Mouse (Mus musculus): ENCODE data around the gene Herc6.

Gene Herc6

GRCm38 (mm10) chr6:57571587-57571986 is 9.2 kb upstream of the Herc6 start:
- no peak for DNase-seq (ENCODE audit: low spot score in 2 of 2)

- no peak for DNase-seq (ENCODE audit: low spot score in 2 of 2)
Observed at GRCm38 (mm10) chr6:57581595-57581994, 795 bp downstream of the Herc6 start.

- DNase-seq (ENCODE audit: low spot score in 2 of 2), result peak; percentile 42 to 54
Observed at GRCm38 (mm10) chr6:57582356-57582755, 1.6 kb downstream of the Herc6 start.

- no peak for DNase-seq (ENCODE audit: low spot score in 2 of 2)
Observed at GRCm38 (mm10) chr6:57605546-57606307, 24.9 kb downstream of the Herc6 start.

GRCm38 (mm10) chr6:57607999-57608398 is 27.2 kb downstream of the Herc6 start:
- no peak for DNase-seq (ENCODE audit: low spot score in 2 of 2)

DNA sequence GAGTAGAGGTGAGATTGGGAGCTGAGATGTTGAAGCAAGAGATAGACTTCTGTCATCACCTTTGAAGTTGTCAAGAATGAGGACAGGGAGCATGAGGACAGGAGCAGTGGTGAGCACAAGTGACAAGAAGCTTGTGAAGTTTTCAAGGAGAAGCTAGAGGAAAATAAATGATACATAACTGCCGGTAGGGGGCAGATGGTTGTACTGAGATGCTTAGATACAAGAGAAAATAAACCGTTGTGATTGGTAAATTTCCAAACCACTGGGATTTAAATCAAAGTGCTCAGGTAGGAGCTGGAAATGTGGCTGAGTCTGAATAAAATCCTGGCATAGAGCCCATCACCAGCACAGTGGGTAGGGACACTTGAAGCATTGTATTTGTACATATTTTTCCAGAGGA is 28.8 kb downstream of the Herc6 start:
- no peak for DNase-seq (ENCODE audit: low spot score in 2 of 2)

- no peak for DNase-seq (ENCODE audit: low spot score in 2 of 2)
Observed at GRCm38 (mm10) chr6:57615788-57616187, 35.0 kb downstream of the Herc6 start.

- no peak for DNase-seq (ENCODE audit: low spot score in 2 of 2)
Observed at GRCm38 (mm10) chr6:57639531-57639930, 58.7 kb downstream of the Herc6 start.

GRCm38 (mm10) chr6:57641789-57642188 is 61.0 kb downstream of the Herc6 start:
- DNase-seq (ENCODE audit: low spot score in 2 of 2), result peak; percentile 51 to 69

DNA sequence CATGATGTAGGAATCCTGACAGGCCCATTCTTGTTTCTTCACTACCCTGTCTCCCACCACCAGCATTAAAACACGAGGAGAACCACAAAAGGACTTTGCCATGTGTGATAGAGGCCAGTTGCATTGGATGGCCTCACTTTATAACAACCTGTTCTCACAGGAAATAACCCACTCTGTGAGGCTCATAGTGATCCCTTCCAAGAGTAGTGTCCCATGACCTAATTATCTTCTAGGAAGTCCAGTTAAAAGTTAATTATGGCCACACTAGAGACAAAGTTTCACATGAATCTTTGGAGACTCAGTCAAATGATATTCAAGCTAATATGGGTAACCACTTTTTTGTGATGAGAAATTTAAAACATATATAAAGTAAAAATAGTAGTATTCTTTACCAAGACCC is 66.5 kb downstream of the Herc6 start:
- DNase-seq (ENCODE audit: low spot score in 2 of 2), result no peak

DNA sequence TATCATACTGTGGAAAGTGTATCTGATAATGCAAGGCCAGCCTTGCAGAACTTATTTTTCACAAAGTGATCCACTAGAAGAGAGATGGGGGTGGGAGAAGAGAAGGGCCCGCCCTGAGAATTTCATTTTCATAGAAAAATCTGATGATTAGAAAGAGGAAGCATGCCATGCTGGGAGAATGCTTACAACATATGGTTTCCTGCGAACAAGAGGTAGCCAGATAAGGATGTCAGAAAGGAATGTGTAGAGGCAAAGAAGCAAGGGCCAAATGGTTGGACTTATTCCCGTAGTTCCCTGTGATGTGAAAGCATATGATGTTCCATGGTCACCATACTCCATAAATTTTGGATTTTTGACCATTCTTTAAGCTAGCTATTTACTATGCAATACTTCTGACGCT is 80.5 kb downstream of the Herc6 start:
- no peak for DNase-seq (ENCODE audit: low spot score in 2 of 2)

DNA sequence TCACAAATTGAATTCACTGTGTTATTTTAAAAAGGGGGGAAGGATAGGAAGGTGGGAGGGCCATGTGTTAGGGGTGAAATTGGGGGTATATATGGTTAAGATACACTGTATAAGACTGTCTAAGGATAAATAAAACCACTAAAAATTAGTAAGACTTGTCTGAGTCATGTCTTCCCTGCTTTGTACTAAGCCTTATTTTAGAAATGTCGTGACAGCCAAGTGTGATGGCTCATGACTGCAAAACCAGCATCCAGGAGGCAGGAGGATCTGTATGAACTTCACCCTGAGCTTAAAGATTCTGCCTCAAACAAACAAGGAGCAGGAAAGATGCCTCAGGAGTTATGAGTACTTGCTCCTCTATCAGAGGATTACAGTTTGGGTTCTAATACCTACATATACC is 103.4 kb downstream of the Herc6 start:
- no peak for DNase-seq (ENCODE audit: low spot score in 2 of 2)

- DNase-seq (ENCODE audit: low spot score in 2 of 2), result peak; percentile 74 to 80
Observed at GRCm38 (mm10) chr6:57691467-57692261, 110.9 kb downstream of the Herc6 start, which contains the start of gene Pyurf. TSS of gene Pyurf (minus strand) at chr6:57692078.

GRCm38 (mm10) chr6:57693116-57693515 is 112.3 kb downstream of the Herc6 start:
- no peak for DNase-seq (ENCODE audit: low spot score in 2 of 2)

- no peak for DNase-seq (ENCODE audit: low spot score in 2 of 2)
Observed at GRCm38 (mm10) chr6:57701686-57702085, 120.9 kb downstream of the Herc6 start.

DNA sequence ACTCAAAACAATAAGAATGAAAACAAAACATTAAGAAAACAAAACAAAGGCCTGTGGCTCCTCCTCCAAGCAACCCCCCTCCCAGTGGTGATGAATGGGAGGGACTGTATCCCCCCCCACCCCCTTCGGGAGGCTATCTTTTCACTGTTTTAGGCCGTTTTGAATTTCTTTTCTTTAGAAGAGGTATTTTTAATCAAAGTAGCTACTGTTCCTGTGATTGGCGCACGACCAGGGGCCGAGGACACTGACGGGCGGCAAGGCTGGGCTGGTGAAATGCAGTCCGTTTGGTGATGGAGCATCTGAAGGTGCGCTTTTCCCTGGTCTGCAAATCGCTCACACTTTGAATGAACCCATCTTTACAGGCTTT is 121.6 kb downstream of the Herc6 start, which contains the start of gene Lancl2:
TSS of gene Lancl2 (plus strand) at position 165 of the 367 bp plus-strand sequence.
- peak in 1 of 2 experiments; percentile 7 for DNase-seq (ENCODE audit: low spot score in 2 of 2)

DNA sequence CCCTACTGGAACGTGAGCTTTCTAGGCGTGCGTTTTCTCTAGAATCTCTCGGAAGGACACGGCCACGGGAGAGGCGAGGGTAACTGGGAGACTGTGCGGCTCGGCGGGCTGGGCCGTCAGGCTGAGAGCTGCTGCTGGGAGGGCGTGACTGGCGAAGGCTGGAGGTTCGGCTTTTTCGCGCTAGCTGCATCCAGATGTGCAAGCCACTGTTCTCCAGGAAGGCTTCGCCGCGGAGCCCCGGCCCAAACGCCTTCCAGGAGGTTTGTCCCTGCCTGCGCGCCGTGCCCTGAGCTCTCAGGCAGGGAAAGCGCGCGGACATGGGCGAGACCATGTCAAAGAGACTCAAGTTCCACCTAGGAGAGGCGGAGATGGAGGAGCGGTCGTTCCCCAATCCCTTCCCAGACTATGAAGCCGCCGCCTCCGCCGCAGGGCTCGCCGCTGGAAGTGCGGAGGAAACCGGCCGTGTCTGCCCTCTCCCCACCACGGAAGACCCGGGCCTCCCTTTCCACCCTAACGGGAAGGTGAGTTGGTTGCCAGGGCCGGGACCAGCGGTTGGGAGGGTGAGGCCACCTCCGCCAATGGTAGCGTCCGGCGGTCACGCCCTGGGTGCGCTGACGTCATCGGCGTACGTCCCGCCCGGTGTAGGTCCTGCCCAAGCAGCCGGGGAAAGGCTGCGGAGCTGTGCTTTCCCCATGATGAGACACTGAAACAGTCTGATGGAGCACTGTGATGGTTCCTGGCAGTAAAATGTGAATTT is 122.1 kb downstream of the Herc6 start:
- peak; percentile 92 to 94 for DNase-seq (ENCODE audit: low spot score in 2 of 2)

GRCm38 (mm10) chr6:57703703-57704102 is 122.9 kb downstream of the Herc6 start:
- no peak for DNase-seq (ENCODE audit: low spot score in 2 of 2)

DNA sequence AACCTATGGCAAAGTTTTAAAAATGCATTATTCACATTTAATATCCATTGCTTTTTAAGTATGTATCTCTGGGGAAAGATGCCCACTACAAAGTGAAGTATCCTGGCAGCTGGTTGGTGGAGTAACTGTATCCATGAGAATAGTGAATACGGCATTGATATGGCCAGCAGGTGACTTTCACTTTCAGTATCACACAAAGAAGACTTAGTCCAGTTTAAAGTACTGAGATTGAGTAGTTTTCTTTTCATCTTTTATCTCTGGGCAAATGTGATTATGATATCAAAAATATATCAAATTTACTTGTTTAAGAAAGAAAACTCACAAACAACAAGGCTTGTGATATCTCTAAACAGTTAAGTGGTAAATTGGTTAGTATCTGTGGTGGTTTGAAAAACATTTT is 125.9 kb downstream of the Herc6 start:
- DNase-seq (ENCODE audit: low spot score in 2 of 2), result no peak

DNA sequence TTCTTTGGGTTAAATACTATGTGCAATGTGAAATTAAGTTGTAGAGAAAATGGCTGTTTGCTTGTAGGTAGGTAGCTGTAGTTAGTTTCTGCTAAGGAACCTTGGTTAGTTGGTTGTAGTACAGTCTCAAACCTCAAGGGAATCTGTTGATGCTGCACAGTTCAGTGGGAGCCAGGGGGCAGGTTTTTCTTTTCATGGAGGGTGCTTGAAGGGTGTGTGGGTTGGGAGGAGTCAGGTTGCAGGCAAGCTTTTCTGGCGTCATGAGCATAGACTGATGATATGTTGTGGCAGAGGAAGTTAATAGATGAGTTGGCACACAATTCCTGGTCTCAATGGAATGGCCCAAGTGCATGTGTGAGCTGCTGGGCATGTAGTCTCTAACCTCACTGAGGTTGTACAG is 130.9 kb downstream of the Herc6 start:
- peak; percentile 4 to 6 for DNase-seq (ENCODE audit: low spot score in 2 of 2)
